Mouse (Mus musculus) heart, embryonic 11.5 days (tissue): ENCODE results near the gene Dsp. TPM values are rescaled to one million over a fixed set of nuclear protein-coding genes. Genes with fewer than 3 reads are reported as not detected.

Source experiments
- ATAC-seq: fragments of 200-750 bp; cut with Nextera tagmentation; replicated peaks from 2 replicates; pipeline ENCODE4 v1.8.0; 2017; ENCODE audit warnings: moderate library complexity; ENCODE audit not compliant: insufficient number of reproducible peaks, low FRiP score, low TSS enrichment
- H3K27ac ChIP-seq: fragments of 300-500 bp; sonication (generic); 2 replicates; pipeline ENCODE4 v1.5.1; 2014; ENCODE audit warnings: mild to moderate bottlenecking, low read depth, low read length
- H3K27me3 ChIP-seq: fragments of 300-500 bp; sonication (generic); 2 replicates; pipeline ENCODE4 v1.6.1; 2014; ENCODE audit warnings: mild to moderate bottlenecking, low read length, mixed read lengths; ENCODE audit not compliant: control insufficient read depth, insufficient read depth
- H3K36me3 ChIP-seq: fragments of 300-500 bp; sonication (generic); 2 replicates; pipeline ENCODE4 v1.6.1; 2014; ENCODE audit warnings: mild to moderate bottlenecking, low read length, moderate library complexity, mixed read lengths; ENCODE audit not compliant: control insufficient read depth, insufficient read depth
- H3K4me1 ChIP-seq: fragments of 300-500 bp; sonication (generic); 2 replicates; pipeline ENCODE4 v1.6.1; 2014; ENCODE audit warnings: low read length; ENCODE audit not compliant: control insufficient read depth, insufficient read depth
- H3K4me2 ChIP-seq: fragments of 300-500 bp; sonication (generic); 2 replicates; pipeline ENCODE4 v1.6.1; 2014; ENCODE audit warnings: mild to moderate bottlenecking, moderate library complexity
- H3K4me3 ChIP-seq: fragments of 300-500 bp; sonication (generic); 2 replicates; pipeline ENCODE4 v1.5.1; 2014; ENCODE audit warnings: low read depth, low read length
- H3K9ac ChIP-seq: fragments of 300-500 bp; sonication (generic); 2 replicates; pipeline ENCODE4 v1.6.1; 2014; ENCODE audit warnings: mild to moderate bottlenecking, low read depth, low read length, moderate library complexity
- H3K9me3 ChIP-seq: fragments of 300-500 bp; sonication (generic); replicated peaks from 2 replicates; pipeline ENCODE4 v1.6.1; 2016; ENCODE audit warnings: low read length; ENCODE audit not compliant: control insufficient read depth
- WGBS: fragments of 180-500 bp; shearing (Covaris S2); extraction: QIAGEN DNeasy Blood & Tissue Kit; methylation state at CpG from one replicate; pipeline ENCODE4 v1.1.7; 2014; ENCODE audit not compliant: insufficient replicate concordance; 5-methylcytosine and 5-hydroxymethylcytosine counted together
- polyA plus RNA-seq: library from polyadenylated mRNA; unstranded; fragments of >200 nt; fragmentation: Nextera tagmentation; extraction: Ambion mirVana; gene quantifications from 2 replicates; pipeline ENCODE4 v1.2.1, GENCODE M21; 2014

Gene Dsp
- polyA plus RNA-seq, 1 experiment from 2014 or later, result 51.8 TPM

DNA sequence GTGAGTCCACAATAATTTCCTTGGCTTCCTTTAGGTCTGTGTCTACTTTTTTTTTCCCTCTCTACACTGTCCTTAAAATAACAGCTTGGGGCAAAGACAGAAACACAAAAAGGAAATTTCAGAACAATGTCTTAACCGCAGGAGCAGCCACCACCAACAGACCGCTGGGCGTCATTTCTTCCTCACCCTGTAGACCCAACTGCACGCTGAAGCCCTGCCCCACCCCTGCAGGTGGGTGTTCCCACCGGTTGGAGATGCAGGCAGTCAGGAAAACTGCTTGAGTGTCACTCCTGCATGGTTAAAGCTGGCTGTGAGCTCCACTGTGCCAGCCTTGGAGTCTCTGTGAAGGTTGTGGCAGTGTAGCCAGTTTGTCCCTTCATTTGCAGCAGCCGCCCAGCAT is 6.5 kb downstream of the Dsp start:
- no peak overlapping the region for H3K9ac ChIP-seq
- 32% methylated on average over 6 of the region's 6 CpGs for WGBS
- no peak overlapping the region for H3K27ac ChIP-seq
- no peaks in the 10 kb centered on the region for H3K9me3 ChIP-seq
- ATAC-seq, result no peak
- H3K4me2 ChIP-seq, result no peak overlapping the region
- no peak overlapping the region for H3K4me3 ChIP-seq
- H3K36me3 ChIP-seq, result no peaks in the 10 kb centered on the region
- peaks cover 29% of the 10 kb centered on the region for H3K4me1 ChIP-seq
- no peaks in the 10 kb centered on the region for H3K27me3 ChIP-seq

DNA sequence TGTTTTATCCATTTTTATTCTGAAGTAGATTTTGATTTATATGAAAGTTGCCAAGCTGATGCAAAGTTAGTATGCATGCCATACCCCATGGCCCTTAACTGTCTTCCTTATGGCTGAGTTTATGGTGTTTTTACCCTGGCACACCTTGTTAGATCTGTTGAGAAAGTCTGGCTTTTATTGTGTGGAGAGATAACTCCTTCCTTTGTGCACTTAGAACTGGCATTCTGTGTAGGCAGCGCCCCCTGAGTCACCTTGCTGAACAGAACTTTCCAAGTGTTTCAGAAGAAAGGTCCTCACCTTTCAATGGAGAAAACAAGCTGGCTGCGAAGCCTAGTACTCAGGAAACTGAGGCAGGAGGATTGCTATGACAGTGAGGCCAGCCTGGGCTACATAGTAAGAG is 10.9 kb downstream of the Dsp start:
- ATAC-seq, result no peak
- H3K36me3 ChIP-seq, result peaks cover 4% of the 10 kb centered on the region; the same call in 1 of the 2 replicates
- no peak overlapping the region for H3K4me2 ChIP-seq
- H3K4me1 ChIP-seq, result peaks cover 28% of the 10 kb centered on the region
- no peaks in the 10 kb centered on the region for H3K9me3 ChIP-seq
- H3K27me3 ChIP-seq, result no peaks in the 10 kb centered on the region
- peak overlapping the region; percentile 88 for H3K27ac ChIP-seq
- no peak overlapping the region for H3K9ac ChIP-seq
- WGBS, result 65% methylated on average over 2 of the region's 2 CpGs
- H3K4me3 ChIP-seq, result no peak overlapping the region

GRCm38 (mm10) chr13:38162668-38163067 is 11.6 kb downstream of the Dsp start:
- 26% methylated on average over 11 of the region's 11 CpGs for WGBS
- no peaks in the 10 kb centered on the region for H3K27me3 ChIP-seq
- peaks cover 25% of the 10 kb centered on the region for H3K4me1 ChIP-seq
- H3K36me3 ChIP-seq, result peaks cover 6% of the 10 kb centered on the region; the same call in 1 of the 2 replicates
- peak; percentile 81 for ATAC-seq
- H3K9ac ChIP-seq, result no peak overlapping the region
- no peak overlapping the region for H3K4me3 ChIP-seq
- no peak overlapping the region; the same call in 1 of the 2 replicates for H3K4me2 ChIP-seq
- H3K27ac ChIP-seq, result peak overlapping the region; percentile 88
- H3K9me3 ChIP-seq, result no peaks in the 10 kb centered on the region

GRCm38 (mm10) chr13:38164932-38165331 is 13.8 kb downstream of the Dsp start:
- Histone ChIP-seq H3K9ac (no peak overlapping the region), H3K4me2 (no peak overlapping the region), H3K36me3 (peaks cover 16% of the 10 kb centered on the region), H3K27me3 (no peaks in the 10 kb centered on the region), H3K27ac (no peak overlapping the region), H3K9me3 (no peaks in the 10 kb centered on the region), H3K4me3 (no peak overlapping the region), H3K4me1 (peaks cover 21% of the 10 kb centered on the region)
- WGBS, result 87% methylated on average over 11 of the region's 11 CpGs
- ATAC-seq, result no peak

DNA sequence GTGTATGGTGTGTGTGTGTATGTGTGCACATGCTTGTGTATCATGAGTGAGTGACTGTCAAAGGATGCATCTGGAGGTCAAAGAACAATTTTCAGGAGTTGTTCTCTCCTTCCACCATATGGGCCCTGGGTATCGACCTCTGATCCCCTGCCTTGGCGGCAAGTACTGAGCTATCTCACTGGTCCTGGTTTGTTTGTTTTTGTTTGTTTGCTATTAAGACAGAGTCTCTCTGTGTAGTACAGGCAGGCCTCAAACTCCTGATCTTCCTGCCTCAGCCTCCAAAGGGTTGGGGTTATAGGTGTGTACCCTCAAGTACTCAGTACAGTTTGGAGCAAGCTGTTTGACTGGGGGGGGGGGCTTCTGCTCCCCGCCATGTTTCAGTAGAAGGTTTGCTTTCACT is 16.0 kb downstream of the Dsp start:
- Histone ChIP-seq H3K36me3 (peaks cover 16% of the 10 kb centered on the region), H3K9ac (no peak overlapping the region), H3K27ac (no peak overlapping the region), H3K4me1 (peaks cover 28% of the 10 kb centered on the region), H3K4me2 (no peak overlapping the region), H3K9me3 (no peaks in the 10 kb centered on the region), H3K27me3 (no peaks in the 10 kb centered on the region), H3K4me3 (no peak overlapping the region)
- no peak for ATAC-seq
- 76% methylated on average over 3 of the region's 3 CpGs for WGBS

DNA sequence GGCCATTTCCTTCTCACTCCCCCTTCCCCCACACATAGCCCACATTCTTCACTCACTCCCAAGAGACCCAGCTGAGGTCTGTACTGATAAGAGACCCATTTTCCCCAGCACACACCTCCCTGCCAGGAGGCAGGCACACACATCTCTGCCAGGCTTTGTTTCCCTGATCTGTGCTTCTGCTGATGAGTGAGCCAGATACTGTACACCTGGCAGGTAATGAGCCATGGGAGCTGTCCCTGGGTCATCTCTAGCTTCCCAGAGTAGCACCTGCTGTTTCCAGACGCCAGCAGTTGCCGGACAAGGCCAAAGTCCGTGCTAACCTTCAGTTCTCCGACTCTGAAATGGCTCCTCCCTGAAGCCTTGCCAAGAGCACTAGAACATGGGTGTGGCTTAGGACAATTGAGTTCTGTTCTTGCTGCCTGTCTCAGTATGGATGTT is 19.6 kb downstream of the Dsp start:
- H3K27ac ChIP-seq, result peak overlapping the region; percentile 88
- H3K27me3 ChIP-seq, result no peaks in the 10 kb centered on the region
- WGBS, result 6% methylated on average over 4 of the region's 4 CpGs
- H3K4me2 ChIP-seq, result peak overlapping the region; percentile 50
- peaks cover 23% of the 10 kb centered on the region for H3K36me3 ChIP-seq
- no peaks in the 10 kb centered on the region for H3K9me3 ChIP-seq
- H3K4me3 ChIP-seq, result no peak overlapping the region
- peak; percentile 82 for ATAC-seq
- H3K9ac ChIP-seq, result peak overlapping the region; percentile 49; the same call in 1 of the 2 replicates
- peaks cover 11% of the 10 kb centered on the region for H3K4me1 ChIP-seq

DNA sequence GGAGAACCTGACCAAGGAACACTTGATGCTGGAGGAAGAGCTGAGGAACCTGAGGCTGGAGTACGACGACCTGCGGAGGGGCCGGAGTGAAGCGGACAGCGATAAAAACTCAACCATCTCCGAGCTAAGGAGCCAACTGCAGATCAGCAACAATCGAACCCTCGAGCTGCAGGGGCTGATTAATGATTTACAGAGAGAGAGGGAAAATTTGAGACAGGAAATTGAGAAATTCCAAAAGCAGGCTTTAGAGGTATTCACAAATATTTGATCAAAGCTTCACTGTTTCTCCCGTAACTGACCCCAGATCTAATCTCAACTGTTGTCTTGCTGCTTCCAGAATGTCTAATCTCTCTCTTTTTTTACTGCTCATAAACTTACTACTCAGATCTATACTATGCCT is 42.3 kb downstream of the Dsp start:
- Histone ChIP-seq H3K27me3 (no peaks in the 10 kb centered on the region), H3K4me2 (no peak overlapping the region), H3K9ac (no peak overlapping the region), H3K9me3 (peaks cover 3% of the 10 kb centered on the region; the same call in 1 of the 2 replicates), H3K4me1 (no peaks in the 10 kb centered on the region), H3K27ac (no peak overlapping the region), H3K4me3 (no peak overlapping the region), H3K36me3 (peaks cover 69% of the 10 kb centered on the region)
- whole genome bisulfite sequencing, result 83% methylated on average over 10 of the region's 10 CpGs
- ATAC-seq, result no peak

- WGBS, result 76% methylated on average over 6 of the region's 6 CpGs
- H3K9ac ChIP-seq, result no peak overlapping the region
- H3K4me2 ChIP-seq, result no peak overlapping the region
- H3K27ac ChIP-seq, result 0 out of 2 replicates have a peak overlapping the region, but pooled peaks have one; percentile 29
- no peaks in the 10 kb centered on the region for H3K9me3 ChIP-seq
- peaks cover 15% of the 10 kb centered on the region for H3K36me3 ChIP-seq
- no peak overlapping the region for H3K4me3 ChIP-seq
- no peaks in the 10 kb centered on the region for H3K27me3 ChIP-seq
- ATAC-seq, result no peak
- peaks cover 7% of the 10 kb centered on the region; the same call in 1 of the 2 replicates for H3K4me1 ChIP-seq
These were observed 50.3 kb downstream of the Dsp start for GRCm38 (mm10) chr13:38201413-38201812.

DNA sequence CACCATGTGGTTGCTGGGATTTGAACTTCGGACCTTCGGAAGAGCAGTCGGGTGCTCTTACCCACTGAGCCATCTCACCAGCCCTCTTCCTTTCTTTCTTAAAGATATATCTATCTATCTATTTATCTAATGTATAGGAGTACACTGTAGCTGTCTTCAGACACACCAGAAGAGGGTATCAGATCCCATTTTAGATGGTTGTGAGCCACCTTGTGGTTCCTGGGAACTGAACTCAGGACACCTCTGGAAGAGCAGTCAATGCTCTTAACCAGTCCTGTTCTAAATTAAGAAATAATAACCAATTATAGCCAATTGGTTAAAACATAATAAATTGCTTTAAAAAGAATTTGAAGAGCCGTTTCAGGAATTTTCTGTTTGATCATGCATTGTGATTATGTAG is 53.1 kb downstream of the Dsp start:
- Histone ChIP-seq H3K4me1 (peaks cover 11% of the 10 kb centered on the region; the same call in 1 of the 2 replicates), H3K27ac (no peak overlapping the region), H3K4me3 (peak overlapping the region; percentile 73), H3K36me3 (no peaks in the 10 kb centered on the region; the same call in 1 of the 2 replicates), H3K9ac (no peak overlapping the region), H3K4me2 (peak overlapping the region; percentile 54), H3K27me3 (no peaks in the 10 kb centered on the region), H3K9me3 (no peaks in the 10 kb centered on the region)
- 57% methylated on average over 4 of the region's 4 CpGs for WGBS
- no peak for ATAC-seq
